Mouse (Mus musculus) gastrocnemius, postnatal 14 days (tissue): ENCODE data around the gene Ptpn23. TPM values are rescaled to one million over a fixed set of nuclear protein-coding genes. Genes with fewer than 3 reads are reported as not detected.
A peak's percentile ranks its signal among the peaks of the same experiment; 100 is the strongest.
"Not testable (repeated sequence)": the region's sequence is repeated elsewhere in the genome, so short reads cannot be mapped to it uniquely, and the experiment has no call there.

ENCODE experiments used
- DNase-seq: peaks from one replicate; pipeline ENCODE4 v3.0.0; 2021; ENCODE audit warnings: mixed read lengths
- intact Hi-C: fragments of 180-260 bp; cut with DNase I; formaldehyde crosslinking; loops from one replicate; pipeline ENCODE4 v1.15.1; 2025; ENCODE audit warnings: low total_unique reads
- long read RNA-seq, 2 experiments: library from polyadenylated mRNA; stranded (forward); transcript quantifications; one replicate each; pipeline ENCODE4 v2.0.0; 2021
- total RNA-seq, 2 experiments: library from RNA; stranded (reverse); gene quantifications; 2 replicates each; pipeline ENCODE4 v1.2.3; 2021

Gene Ptpn23
- 10 to 100 TPM; 10.2 to 10.3 TPM for total RNA-seq
- long read RNA-seq, experiment 1, full-length matches to known transcripts = 1 of 2 reads
- long read RNA-seq, experiment 1, partial matches to known transcripts = 0 of 2 reads
- long read RNA-seq, experiment 1, other reads (novel, unspliced or antisense) = 1 of 2 reads
- long read RNA-seq, experiment 2, partial matches to known transcripts = 4 of 4 reads
- long read RNA-seq, experiment 2, other reads (novel, unspliced or antisense) = 0 of 4 reads

DNA sequence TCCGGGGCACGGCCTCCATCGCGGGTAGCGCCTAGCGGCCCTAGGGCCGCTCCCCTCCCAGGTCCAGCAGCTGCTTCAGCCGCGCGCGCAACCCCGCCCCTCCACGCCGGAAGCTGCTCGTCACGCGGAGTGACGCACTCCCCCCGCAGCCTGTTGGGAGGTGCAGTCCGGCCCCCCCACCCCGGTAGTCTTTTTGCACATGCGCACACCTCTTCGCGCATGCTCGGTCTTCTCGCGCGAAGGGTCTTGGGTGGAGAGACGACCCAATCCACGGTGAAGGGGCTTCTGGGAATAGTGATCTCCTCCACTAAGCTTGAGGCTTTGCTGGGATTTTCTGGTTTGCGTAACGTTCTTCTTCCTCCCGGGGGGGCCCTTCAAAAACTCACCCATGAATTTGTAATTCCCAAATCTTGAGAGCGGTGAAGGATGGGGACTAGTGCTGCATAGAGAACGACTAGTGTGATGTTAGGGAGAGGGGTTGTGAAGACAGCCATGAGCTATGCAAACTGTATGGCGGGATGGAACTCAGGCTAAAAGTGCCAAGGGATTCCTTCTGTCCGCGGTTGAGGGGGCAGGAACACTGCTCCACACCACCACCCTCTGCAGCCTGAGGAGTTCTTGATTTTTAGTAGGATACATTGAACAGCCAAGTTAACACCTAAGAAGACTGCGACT is at the start of gene Ptpn23:
TSS of gene Ptpn23 (minus strand) at position 115 of the 675 bp plus-strand sequence.
- intact Hi-C loops = no loop called here
- peak; percentile 97 for DNase-seq

DNA sequence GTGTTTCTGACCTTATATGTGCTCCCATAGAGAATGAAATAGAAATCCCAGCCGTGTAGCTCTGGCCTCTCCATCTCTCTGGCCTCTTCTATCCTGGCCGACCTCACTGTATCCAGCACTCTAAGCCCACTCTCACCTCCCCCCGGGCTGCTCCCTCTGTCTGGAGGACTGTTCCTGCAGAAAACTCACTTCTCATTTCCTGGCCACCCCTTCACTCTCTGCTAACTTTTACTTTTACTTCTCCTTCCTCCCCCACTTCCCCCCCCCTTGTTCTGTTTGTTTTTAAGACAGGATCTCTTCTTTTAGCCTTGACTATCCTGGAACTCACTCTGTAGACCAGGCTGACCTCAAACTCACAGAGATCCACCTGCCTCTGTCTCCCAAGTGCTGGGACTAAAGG is 44.5 kb upstream of the Ptpn23 start:
- no peak for DNase-seq
- intact Hi-C loops = no loop called here

DNA sequence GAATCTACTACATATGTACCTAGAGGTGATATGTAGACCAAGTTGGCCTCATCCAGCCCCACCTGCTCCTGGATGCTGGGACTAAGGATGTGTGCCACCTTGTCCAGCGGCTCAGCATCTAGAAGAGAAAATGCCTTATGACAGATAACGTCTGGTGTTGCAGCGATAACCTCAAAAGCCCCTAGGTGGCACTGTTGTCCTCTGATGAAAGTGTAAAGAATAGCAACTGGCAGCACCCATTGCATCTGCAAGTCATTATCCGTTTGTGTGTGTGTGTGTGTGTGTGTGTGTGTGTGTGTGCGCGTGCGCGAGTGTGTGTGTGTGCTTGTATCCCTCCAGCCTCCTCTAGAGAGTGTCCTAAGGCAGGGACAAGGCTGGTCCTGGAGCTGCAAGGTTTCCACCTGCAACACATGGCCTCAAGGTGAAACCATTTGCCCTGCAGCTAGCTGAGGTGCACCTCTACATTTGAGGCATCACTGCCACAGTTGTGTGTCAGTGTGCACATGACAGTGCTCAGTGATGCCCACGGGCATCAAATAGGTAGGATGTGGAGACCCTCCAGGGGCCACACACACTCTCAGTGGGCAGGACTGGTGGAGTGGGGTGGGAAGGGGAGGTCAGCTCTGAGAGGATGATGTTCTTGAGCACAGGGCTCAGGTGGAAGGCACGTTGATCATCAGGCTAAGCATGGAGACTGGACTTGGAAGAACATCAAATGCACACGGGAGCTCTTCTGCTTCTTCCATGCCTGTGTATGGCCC is 41.0 kb upstream of the Ptpn23 start:
- peak; percentile 76 for DNase-seq
- intact Hi-C loops = loop anchor here (5.0 kb wide), 1 partner anchor 183 kb away; no protein-coding TSS in a partner anchor

DNA sequence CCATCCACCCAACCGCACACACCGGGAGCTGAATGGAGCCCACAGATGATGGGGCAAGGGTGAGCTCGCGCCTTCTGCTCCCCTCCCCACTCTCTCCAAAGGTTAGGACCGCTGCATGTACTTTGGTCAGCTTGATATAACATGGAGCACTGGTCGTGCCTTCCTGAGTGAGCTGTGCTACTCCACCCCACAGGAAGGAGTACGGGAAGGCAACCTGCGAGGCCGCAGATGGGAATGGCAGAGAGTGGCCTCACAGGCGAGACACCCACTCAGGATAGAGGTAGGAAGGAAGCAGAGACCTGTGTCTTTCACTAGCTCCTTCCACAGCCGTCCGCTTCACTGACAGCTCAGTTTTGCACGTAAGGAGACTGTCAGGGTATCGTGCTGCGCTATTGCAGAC is 40.3 kb upstream of the Ptpn23 start:
- DNase-seq = no peak
- intact Hi-C loops = loop anchor here (5.0 kb wide), 1 partner anchor 184 kb away; no protein-coding TSS in a partner anchor

DNA sequence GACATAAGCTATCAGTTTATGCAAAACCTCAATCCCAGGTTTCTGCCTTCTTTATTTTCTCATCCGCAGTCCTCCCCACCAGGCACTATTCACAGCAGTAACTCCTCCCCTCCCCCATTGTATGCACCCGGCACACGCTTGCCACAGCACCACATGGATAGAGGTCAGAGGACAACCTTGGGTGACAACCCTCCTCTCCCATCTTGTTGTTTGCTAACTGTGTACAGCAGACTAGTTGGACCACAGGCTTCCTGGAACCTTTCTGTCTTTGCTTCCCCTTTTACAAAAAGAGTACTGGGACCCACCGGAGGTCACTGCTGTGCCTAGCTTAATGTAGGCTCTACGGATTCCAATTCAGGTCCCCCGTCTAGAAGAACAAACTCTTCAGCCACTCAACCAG is 32.5 kb upstream of the Ptpn23 start:
- no peak for DNase-seq
- intact Hi-C loops = no loop called here

DNA sequence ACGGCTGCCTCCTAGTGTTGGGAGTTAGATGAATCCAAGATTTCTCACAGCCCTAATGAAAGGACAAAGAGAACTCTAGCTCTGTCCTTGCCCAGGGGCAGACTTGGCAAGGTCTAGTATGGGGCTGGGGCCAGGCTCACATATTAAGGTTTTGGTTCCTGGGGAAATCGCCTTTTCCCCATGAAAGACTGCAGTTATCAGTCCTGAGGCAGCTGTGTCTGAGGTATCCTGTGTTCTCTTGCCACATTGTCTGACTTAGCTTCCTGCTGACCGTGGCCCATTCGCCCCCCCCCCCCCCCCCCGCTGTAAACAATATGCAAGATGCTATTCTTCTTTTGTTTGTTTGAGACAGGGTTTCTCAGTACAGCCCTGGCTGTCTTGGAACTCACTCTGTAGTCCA is 32.0 kb upstream of the Ptpn23 start:
- no peak for DNase-seq
- intact Hi-C loops = no loop called here

DNA sequence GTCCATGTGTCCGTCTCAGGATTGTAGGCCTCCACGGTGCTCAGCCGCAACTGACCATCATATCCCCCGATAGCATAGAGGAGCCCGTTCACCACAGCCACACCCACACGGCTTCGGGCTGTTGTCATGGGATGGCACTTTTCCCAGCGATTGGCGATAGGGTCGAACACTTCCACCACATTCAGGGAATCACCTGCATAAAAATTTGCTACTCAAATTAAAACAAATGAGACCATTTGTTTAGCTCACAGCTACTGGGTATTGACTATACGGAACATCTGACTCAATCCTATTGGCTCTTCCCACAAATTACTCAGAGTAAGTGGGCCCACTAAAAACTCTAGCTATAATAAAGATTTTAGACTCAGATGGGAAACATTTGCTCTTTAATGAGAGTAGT is 28.0 kb upstream of the Ptpn23 start:
- no peak for DNase-seq
- intact Hi-C loops = loop anchor here (10.0 kb wide), 1 partner anchor 269 kb away; no protein-coding TSS in a partner anchor

DNA sequence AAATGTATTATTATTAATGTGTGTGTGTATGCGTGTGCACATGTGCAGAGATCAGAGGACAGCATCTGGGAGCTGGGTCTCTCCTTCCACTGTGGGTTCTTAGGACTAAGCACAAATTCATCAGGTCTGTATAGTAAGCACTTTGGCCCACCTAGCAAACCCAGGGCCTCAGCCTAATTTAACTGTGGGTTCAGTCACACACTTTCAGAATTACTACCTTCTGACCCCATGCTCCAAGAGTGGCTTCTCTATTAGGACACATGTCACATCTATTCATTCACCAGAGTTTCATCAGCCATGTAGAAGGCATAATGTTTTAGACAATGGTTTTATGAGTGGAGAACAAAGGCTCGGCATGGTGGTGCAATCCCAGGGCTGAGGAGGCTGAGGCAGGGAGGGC is 25.0 kb upstream of the Ptpn23 start:
- no peak for DNase-seq
- intact Hi-C loops = loop anchor here (10.0 kb wide), 1 partner anchor 272 kb away; no protein-coding TSS in a partner anchor

DNA sequence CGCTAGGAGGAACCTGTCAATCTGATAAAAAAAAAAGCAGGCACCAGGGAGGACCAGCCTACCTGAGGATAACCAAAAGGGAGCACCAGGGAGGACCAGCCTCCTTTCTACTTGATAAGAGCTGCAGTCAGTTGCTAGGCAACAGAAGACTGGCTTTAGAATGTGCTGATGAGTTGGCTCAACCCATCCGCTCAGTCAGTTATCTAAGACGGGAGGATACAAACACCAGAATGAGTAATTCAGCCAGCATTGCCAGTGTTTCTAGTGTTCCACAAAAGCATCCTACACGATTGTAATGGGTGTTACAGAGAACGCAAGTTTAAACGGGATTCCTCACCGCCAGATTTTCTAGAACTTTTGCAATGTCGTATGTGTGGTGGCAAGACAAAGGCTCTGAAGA is 23.2 kb upstream of the Ptpn23 start:
- intact Hi-C loops = loop anchor here (10.0 kb wide), 1 partner anchor 274 kb away; no protein-coding TSS in a partner anchor
- no peak for DNase-seq

DNA sequence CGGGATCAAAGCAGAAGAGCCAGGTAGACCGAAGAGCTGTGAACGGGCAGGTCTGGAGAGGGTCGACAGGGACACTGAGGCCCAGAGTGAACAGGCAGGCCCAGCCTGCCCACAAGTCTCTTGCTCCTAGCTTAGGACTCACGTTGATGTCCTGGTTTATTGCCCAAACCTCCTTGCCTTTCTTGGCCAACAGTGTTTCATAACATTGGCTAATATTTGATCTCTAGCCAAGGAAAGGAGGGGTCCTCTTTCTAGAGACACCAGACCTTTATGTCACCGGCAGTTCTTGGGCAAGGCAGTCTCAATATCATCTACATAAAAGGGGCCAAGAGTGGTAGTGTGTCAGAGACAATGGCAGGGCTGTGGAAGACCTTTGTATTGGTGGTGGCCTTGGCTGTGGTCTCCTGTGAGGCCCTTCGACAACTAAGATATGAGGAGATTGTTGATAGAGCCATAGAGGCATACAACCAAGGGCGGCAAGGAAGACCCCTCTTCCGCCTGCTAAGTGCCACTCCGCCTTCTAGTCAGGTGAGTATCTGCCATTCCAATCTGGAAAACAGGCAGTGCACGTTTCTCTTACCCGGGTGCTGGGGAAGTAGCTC is 11.6 kb upstream of the Ptpn23 start, which contains the start of gene Ngp:
TSS of gene Ngp (plus strand) at position 237 of the 602 bp plus-strand sequence.
- intact Hi-C loops = no loop called here
- DNase-seq = no peak

DNA sequence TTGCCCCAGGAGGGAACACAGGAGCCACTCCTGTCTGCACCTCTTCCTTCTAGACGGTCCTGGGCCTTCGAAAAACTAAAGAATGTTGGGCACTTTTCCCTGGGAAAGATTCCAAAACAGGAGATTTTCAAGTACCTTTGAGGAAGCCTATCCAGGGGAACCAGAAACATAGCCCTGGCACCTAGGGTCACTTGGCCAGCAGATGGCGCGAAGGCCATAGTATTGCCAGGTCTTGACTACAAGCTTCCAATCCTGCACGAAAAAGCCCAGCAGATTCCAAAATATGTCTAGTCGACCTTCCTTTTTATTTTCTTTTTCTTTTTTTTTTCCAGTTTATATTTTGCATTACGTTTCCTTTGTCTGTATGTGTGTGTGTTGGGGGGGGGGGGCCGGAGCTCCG is 5.8 kb upstream of the Ptpn23 start:
- intact Hi-C loops = loop anchor here (5.0 kb wide), 1 partner anchor 119 kb away; the partner anchor contains the start of gene Setd2
- no peak for DNase-seq

DNA sequence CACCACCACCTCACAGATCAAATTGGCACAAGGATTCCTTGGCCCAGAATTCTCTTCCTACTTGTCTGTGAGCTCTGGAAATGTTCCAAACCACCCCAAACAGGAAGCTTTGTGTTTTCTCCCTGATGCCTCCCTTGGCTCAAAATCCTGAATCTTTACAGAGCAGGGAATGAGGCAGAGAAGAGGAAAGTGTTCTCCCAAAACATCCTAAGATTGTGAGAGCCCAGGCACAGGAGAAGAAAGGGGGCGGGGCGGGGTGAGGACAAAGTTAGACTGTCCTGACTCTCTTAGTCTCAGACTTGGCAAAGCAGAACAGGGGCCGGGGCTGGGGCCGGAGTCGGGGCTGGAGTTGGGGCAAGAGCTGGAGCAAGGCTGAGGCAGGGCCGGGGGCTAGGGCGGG is 4.9 kb upstream of the Ptpn23 start:
- DNase-seq = peak; percentile 23
- intact Hi-C loops = loop anchor here (5.0 kb wide), 1 partner anchor 119 kb away; the partner anchor contains the start of gene Setd2

DNA sequence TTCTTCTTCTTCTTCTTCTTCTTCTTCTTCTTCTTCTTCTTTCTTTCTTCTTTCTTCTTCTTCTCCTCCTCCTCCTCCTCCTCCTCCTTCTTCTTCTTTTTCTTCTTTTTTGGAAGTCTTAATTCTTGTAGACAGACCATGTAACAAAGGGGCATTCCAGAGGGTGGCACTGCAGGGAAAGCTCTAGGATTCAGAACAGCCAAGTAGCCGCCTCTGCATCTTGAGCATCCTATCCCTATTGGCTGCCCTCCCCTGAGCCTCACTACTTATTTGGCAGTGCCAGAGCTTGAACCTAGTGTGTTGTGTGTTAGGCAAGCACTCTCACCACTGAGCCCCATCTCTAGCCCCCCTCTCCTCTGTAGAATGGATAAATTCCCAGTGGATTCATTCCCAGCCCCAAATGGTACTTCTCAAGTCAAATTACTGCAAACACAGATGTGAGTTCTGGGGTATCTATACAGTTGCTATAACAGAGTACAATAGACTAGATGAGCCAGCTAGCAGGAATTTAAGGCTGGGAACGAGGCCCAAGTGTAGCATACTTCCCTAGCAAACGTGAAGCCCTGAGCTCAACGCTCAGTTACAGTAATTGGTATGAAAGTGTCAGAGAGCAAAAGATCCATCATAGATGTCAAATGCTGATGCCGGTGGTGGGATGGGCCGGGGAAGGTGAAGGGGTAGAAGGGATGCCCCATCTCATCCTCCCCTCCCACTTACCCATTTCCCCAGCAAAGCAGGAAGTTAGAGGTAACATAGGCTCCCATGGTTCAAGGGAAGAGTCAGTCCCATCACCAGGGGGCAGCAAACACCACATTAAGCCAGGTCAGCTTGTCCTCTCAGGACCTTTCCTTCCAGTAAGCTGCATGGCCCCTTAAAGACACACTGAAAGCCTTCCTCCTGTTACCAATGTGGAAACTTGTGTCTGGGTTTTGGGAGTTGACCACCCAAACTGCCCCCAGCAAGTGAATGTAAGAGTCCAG is 3.2 kb upstream of the Ptpn23 start:
- intact Hi-C loops = loop anchor here (5.0 kb wide), 1 partner anchor 121 kb away; the partner anchor contains the start of gene Setd2
- DNase-seq = peak; percentile 85

DNA sequence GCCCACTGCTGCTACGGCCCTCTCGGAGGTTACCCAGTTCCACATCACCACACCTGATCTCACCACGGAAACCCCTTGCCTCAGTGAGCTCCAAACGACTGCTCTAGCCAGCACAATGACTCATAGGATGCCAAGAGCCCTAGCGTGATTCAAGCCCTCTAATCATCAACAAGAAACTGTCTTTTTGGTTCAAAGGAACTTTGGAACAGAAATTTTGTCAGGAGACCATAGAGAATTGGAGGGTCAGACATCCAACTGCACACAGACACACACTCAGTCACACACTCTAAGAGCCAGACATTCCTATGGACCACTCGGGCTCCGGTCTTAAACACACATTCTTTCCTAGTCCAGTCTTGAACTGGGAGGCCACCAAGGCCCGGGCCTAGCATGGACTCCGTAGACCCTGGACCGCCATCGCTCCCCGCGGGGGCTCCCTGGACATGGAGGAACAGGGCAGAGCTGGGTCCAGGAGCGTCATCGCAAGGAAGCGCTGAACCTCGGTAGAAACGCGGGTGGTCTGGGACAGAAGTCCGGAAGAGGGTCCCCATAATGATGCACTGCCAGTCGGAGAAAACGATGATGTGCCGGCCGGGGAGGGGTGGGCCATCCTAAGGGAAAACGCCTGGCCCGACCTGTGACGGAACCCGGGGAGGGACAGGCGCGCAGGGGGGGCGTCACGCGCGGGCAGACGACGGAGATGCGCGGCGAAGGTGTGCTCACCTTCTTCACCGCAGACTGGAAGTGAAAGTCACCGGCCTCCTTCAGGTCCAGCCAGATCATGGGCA is 508 bp downstream of the Ptpn23 start:
- intact Hi-C loops = no loop called here
- peak; percentile 26 for DNase-seq

DNA sequence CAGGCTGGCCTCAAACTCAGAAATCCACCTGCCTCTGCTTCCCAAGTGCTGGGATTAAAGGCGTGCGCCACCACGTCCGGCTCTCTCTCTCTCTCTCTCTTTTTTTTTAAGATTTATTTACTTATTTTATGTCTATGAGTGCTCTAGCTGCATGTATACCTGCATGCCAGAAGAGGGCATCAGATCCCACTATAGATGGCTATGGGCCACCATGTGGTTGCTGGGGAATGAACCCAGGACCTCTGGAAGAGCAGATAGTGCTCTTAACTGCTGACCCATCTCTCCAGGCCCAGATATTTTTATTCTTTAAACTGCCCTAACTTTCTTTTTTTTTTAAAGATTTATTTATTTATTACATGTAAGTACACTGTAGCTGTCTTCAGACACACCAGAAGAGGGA is 4.8 kb downstream of the Ptpn23 start:
- intact Hi-C loops, DNase-seq: not testable (repeated sequence)

DNA sequence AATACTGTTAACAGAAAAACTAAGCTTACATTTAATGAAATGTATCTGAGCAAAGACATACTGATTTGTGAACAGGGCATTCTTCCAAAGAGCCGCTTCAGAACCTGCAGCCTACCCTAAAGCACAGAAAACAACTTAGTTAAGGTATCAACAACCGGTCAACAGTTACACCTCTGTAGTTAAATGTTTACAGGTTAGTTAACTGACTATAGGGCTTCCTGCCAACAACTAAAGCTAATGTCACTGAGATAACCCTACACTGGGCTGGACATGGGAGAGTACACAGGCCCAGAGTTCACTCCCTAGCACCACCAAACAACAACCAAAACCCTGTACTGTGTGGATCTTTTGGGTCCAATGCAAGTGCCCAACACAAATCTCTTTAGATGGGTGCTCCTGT is 5.3 kb downstream of the Ptpn23 start:
- intact Hi-C loops = no loop called here
- DNase-seq = no peak

DNA sequence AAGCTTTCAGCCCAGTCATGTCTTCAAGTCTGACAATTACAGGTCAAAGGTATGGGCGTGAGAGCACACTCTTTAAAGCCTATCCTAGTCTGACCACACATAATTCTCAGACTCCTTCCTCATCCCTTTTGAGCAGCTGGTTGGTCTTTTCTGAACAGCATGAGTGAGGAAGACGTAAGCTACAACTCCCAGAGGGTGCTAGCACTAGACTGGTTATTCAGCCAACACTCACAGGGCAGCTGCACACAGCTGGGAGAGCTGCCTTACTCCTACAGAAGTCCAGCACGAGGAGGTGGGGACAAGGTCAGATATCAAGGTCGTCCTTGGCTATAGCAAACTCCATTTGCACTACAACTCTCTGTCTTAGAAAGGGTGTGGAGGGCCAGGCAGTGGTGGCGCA is 7.4 kb downstream of the Ptpn23 start:
- intact Hi-C loops = no loop called here
- DNase-seq = no peak

DNA sequence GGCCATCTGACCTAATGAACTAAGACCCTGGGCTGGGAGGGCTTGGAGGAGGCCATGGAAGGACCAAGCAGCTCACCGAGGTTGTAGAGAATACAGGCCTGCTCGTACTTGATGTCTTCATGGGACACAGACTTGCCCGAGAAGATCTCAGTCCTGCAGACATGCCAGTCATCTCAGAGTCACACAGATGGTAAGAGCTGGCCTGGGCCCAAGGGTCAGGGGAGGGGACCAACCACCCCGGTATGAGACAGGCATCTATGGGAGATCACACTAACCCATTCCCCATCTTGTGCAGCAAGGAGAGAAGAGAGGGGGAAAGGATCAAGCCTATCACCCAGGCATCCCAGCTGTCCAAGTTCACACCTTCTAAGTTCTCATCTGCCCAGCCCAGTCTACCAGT is 14.7 kb downstream of the Ptpn23 start:
- intact Hi-C loops = no loop called here
- DNase-seq = no peak
